Mouse (Mus musculus): ENCODE results near the gene Iars2.

GRCm38 (mm10) chr1:185252351-185252750 is 76.8 kb downstream of the Iars2 start:
- TF ChIP-seq CTCF (IDR thresholded peaks at IDR 0.05; ENCODE audit: low read depth, low read length), result no peak
- TF ChIP-seq POLR2A (IDR thresholded peaks at IDR 0.05; ENCODE audit: borderline replicate concordance, low read depth, low read length), result no peak
